Mouse (Mus musculus): ENCODE results near the gene Tom1. TPM values are rescaled to one million over a fixed set of nuclear protein-coding genes. Genes with fewer than 3 reads are reported as not detected.

Tom1 gene
- polyA plus RNA-seq, 1 experiment from 2014 or later: 35.1 TPM

DNA sequence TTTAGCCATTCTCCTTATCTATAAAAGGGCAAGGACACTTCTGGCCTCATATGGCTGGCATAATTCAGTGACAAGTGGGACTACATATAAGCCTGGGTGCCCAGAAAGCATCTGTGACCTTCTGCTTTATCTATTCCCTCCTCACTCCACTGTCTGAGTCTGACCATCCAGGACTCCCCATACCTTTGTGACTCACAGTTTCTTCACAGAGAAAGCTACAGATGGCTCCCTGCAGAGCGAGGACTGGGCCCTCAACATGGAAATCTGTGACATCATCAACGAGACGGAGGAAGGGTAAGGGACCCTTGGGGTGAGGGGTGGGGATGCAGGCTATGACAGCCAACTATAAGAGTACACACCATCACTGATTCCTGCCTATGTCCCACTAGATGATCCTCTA, 14.3 kb downstream of the Tom1 start:
- Histone ChIP-seq H3K9me3 (replicated peaks) (no peaks in the 10 kb centered on the region), H3K9ac (no peak overlapping the region), H3K36me3 (no peaks in the 10 kb centered on the region), H3K4me3 (replicated peaks) (no peak overlapping the region), H3K4me1 (no peaks in the 10 kb centered on the region), H3K4me2 (no peak overlapping the region), H3K27me3 (no peaks in the 10 kb centered on the region), H3K27ac (no peak overlapping the region)
- WGBS: 83% methylated on average over 3 of the region's 3 CpGs
- no peak for ATAC-seq (replicated peaks; ENCODE audit: low FRiP score)

DNA sequence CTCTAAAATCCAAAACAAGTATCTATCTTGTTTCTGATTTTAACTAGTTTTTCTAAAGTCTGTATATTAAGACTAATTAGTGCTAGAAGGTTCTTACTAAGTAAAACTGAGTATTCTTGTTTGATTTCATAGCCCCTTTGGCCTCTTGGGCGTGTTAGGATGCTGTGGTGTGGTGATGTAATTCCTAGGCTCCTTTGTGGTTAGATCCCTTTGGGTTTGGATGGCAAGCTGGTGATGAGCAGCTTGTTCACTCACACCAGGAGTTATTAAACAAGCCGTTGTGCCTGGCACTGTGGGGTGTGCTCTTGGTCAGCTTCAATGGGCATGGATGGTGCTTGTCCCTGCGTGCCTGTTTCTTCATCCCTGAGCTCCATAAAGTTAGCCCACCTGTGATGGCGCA, 19.8 kb downstream of the Tom1 start:
- peaks cover 11% of the 10 kb centered on the region for H3K36me3 ChIP-seq
- ATAC-seq (replicated peaks; ENCODE audit: low FRiP score): no peak
- no peak overlapping the region for H3K4me3 ChIP-seq (replicated peaks)
- WGBS: 90% methylated on average over 4 of the region's 4 CpGs
- H3K27ac ChIP-seq: no peak overlapping the region
- no peak overlapping the region for H3K9ac ChIP-seq
- H3K4me1 ChIP-seq: no peaks in the 10 kb centered on the region
- no peak overlapping the region for H3K4me2 ChIP-seq
- no peaks in the 10 kb centered on the region for H3K9me3 ChIP-seq (replicated peaks)
- H3K27me3 ChIP-seq: no peaks in the 10 kb centered on the region

DNA sequence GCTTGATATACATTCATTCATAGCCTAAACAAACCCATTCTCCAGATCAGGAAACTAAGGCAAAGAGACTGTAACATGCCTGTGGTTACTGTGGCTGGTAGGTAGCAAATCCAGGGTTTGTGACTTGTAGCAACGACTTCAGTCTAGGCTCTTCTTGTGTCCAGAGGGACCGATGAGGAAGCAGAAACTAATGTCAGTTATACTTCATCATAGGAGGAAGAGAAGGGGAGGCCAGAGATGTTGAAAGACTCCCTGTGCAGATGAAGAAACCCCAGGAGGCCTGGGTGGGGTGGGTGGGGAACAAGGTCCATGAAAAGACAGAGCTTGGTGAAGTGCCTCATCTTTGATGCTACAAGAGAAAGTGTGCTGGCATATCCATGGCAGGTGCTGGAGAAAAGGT, 22.2 kb downstream of the Tom1 start:
- Histone ChIP-seq H3K27ac (no peak overlapping the region), H3K9ac (no peak overlapping the region), H3K4me3 (replicated peaks) (no peak overlapping the region), H3K4me2 (no peak overlapping the region), H3K9me3 (replicated peaks) (no peaks in the 10 kb centered on the region), H3K27me3 (no peaks in the 10 kb centered on the region), H3K4me1 (no peaks in the 10 kb centered on the region), H3K36me3 (peaks cover 14% of the 10 kb centered on the region)
- WGBS: 96% methylated on average over 2 of the region's 2 CpGs
- ATAC-seq (replicated peaks; ENCODE audit: low FRiP score): no peak

DNA sequence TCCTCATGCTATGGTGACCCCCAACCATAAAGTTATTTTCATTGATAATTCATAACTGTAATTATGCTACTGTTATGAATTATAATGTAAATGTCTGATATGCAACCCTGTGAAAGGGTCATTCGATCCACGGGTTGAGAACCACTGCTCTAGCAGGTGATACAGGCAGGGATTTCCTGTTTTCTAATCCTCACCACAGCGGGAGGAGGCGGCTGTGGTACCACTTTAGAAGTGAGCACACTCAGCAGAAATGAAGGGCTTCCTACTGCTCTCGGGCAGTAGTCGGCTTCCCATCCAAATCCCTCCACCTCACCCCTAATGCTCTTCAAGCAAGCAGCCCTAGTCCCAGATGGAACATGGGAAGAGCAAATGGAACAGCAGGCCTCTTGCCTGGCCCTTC, 26.5 kb downstream of the Tom1 start:
- no peak for ATAC-seq (replicated peaks; ENCODE audit: low FRiP score)
- no peak overlapping the region for H3K9ac ChIP-seq
- no peak overlapping the region for H3K27ac ChIP-seq
- H3K9me3 ChIP-seq (replicated peaks): no peaks in the 10 kb centered on the region
- no peak overlapping the region for H3K4me3 ChIP-seq (replicated peaks)
- no peaks in the 10 kb centered on the region for H3K27me3 ChIP-seq
- no peak overlapping the region for H3K4me2 ChIP-seq
- H3K4me1 ChIP-seq: no peaks in the 10 kb centered on the region
- peaks cover 24% of the 10 kb centered on the region for H3K36me3 ChIP-seq
- 80% methylated on average over 6 of the region's 6 CpGs for WGBS

DNA sequence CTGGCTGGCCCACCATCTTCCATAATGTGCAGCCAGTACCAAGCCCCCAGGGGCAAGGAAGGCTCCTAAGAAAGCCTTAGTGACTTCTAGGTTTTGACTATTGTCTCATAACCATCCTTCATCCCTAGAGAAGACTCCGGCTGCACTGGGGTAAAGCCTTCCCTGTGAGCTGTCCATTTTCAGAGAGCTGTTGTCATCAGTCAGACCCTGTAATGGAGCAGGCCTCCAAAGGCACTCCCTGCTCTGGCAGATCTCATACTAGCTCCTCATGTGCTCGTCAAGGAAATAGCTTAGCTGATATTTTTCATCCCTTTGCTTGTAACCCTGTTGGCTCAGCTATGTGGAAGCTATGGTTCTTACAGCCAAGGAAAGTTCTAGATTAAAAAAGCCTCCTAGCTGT, 27.3 kb downstream of the Tom1 start:
- Histone ChIP-seq H3K4me1 (no peaks in the 10 kb centered on the region), H3K4me3 (replicated peaks) (no peak overlapping the region), H3K27me3 (no peaks in the 10 kb centered on the region), H3K9ac (no peak overlapping the region), H3K9me3 (replicated peaks) (no peaks in the 10 kb centered on the region), H3K27ac (no peak overlapping the region), H3K36me3 (peaks cover 32% of the 10 kb centered on the region), H3K4me2 (no peak overlapping the region)
- WGBS: 89% methylated on average over 2 of the region's 2 CpGs
- ATAC-seq (replicated peaks; ENCODE audit: low FRiP score): no peak

DNA sequence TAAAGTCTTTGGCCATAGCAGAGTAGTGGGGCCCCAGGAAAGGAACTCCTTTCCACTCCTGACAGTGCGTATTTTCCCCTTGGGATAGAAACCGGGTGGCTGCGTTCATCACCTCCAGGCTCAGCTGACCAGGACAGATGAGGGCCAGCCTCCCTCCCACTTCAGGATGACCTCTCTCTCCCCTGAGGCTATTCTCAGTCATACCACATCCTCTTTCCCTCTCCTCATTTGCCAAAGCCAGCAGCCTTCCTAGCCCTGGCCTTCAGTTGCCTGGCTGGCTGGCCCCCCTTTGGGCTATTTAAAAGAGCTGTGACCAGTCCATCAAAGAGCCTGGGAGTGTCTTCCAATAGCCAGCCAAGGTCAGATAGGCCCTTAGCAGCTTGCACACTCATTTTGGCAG, 29.8 kb downstream of the Tom1 start:
- 60% methylated on average over 3 of the region's 3 CpGs for WGBS
- H3K4me3 ChIP-seq (replicated peaks): no peak overlapping the region
- no peak for ATAC-seq (replicated peaks; ENCODE audit: low FRiP score)
- peaks cover 27% of the 10 kb centered on the region for H3K36me3 ChIP-seq
- H3K27me3 ChIP-seq: no peaks in the 10 kb centered on the region
- H3K4me2 ChIP-seq: no peak overlapping the region
- H3K27ac ChIP-seq: no peak overlapping the region
- no peaks in the 10 kb centered on the region for H3K9me3 ChIP-seq (replicated peaks)
- H3K9ac ChIP-seq: no peak overlapping the region
- H3K4me1 ChIP-seq: no peaks in the 10 kb centered on the region

DNA sequence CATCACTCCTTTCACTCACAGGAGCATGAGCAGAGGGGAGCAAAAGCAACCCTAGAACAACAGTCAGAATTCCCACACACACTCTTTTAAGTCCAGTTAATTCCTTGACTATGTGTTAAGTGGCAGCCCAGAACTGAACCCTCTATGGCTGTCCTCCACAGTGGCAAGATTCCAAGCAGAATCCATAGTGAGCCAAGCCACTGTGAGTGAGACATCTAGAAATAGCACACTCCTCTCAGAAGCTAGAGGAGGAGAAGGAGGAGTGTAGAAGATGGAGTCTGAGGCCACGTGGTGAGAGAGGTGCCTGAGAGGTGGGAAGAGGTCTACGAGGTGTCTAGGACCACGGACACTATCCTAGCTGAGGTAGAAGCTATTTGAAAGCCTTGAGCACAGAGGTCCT, 31.3 kb downstream of the Tom1 start:
- peaks cover 27% of the 10 kb centered on the region for H3K36me3 ChIP-seq
- no peak overlapping the region for H3K9ac ChIP-seq
- H3K9me3 ChIP-seq (replicated peaks): no peaks in the 10 kb centered on the region
- H3K4me3 ChIP-seq (replicated peaks): no peak overlapping the region
- no peaks in the 10 kb centered on the region for H3K4me1 ChIP-seq
- H3K27me3 ChIP-seq: no peaks in the 10 kb centered on the region
- H3K27ac ChIP-seq: no peak overlapping the region
- H3K4me2 ChIP-seq: no peak overlapping the region
- 91% methylated on average over 3 of the region's 3 CpGs for WGBS
- no peak for ATAC-seq (replicated peaks; ENCODE audit: low FRiP score)

DNA sequence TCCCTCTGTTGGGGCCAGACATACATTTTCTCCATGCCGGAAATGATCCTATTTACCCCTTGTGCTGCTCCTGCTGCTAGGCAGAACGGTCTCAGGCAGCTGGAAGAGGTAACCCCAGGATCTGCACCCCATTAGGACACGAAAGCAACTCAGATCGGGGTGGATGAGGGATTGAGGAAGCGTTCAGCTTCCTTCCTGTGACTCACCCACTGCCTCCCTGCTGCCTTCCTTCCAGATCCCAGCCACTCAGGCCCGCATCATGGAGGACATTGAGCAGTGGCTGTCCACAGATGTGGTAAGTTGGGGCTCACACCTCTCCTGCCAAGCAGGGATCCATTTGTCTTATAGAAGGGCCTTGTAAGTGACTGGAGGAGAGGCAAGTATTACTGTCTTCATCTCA, 33.8 kb downstream of the Tom1 start:
- no peaks in the 10 kb centered on the region for H3K27me3 ChIP-seq
- no peak for ATAC-seq (replicated peaks; ENCODE audit: low FRiP score)
- 69% methylated on average over 6 of the region's 6 CpGs for WGBS
- H3K4me3 ChIP-seq (replicated peaks): no peak overlapping the region
- H3K9me3 ChIP-seq (replicated peaks): no peaks in the 10 kb centered on the region
- no peaks in the 10 kb centered on the region for H3K4me1 ChIP-seq
- H3K27ac ChIP-seq: no peak overlapping the region
- peaks cover 23% of the 10 kb centered on the region for H3K36me3 ChIP-seq
- H3K9ac ChIP-seq: no peak overlapping the region
- no peak overlapping the region for H3K4me2 ChIP-seq

DNA sequence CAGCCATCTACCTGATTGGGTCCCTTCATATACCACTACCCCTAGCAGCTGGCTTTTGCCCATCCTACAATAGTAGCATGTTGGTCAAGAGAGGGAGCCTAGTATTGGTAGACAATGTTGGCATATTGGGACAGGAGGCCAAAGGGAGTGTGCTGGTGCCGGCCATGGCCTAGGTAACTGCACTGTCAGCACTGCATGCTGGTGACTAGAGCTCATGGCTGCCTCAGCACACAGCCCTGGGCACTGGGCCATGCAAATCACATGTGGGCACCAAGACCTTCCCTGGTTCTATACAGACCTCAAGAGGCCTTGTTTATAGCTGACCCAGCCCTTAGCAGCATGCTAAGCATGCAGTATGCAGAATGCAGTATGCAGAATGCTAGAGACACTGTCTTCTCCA, 36.8 kb downstream of the Tom1 start:
- Histone ChIP-seq H3K36me3 (peaks cover 12% of the 10 kb centered on the region), H3K27ac (no peak overlapping the region), H3K4me1 (no peaks in the 10 kb centered on the region), H3K4me2 (no peak overlapping the region), H3K27me3 (no peaks in the 10 kb centered on the region), H3K9ac (no peak overlapping the region), H3K9me3 (replicated peaks) (no peaks in the 10 kb centered on the region), H3K4me3 (replicated peaks) (no peak overlapping the region)
- 78% methylated on average over 1 of the region's 1 CpGs for WGBS
- no peak for ATAC-seq (replicated peaks; ENCODE audit: low FRiP score)

DNA sequence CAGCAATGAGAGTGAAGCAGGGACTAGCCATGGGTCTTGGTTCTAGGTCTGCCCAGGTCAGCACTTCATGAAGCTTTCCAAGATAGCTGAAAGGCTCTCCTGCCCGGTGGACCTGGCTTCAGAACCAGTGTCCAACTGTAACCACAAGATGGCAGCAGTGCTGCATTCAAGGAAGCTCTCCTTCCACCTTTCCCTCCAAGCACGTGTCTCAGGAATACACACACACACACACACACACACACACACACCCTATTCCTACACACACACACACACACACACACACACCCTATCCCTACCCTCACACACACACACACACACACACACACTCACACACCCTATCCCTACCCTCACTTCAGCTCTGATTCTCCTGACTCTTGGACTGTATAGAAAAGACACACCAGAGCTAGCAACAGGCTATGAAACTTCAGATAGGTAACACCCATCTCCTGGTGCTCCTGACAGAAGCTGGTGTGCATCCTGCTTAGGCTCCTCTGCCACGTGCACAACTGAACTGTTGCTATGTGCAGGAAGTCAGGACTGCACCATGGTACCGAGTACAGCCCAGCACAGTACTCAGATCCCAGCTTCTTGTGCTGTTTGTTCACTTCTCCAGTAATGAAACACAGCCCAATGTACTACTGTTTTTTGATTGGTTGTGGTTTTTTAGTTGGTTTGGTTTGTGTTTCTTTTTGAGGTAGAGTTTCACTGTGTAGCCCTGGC, 38.3 kb downstream of the Tom1 start:
- H3K4me2 ChIP-seq: no peak overlapping the region
- 23% methylated on average over 4 of the region's 4 CpGs for WGBS
- no peaks in the 10 kb centered on the region for H3K36me3 ChIP-seq
- H3K9ac ChIP-seq: no peak overlapping the region
- H3K27ac ChIP-seq: no peak overlapping the region
- H3K27me3 ChIP-seq: no peaks in the 10 kb centered on the region
- no peak overlapping the region for H3K4me3 ChIP-seq (replicated peaks)
- peak; percentile 87 for ATAC-seq (replicated peaks; ENCODE audit: low FRiP score)
- H3K4me1 ChIP-seq: no peaks in the 10 kb centered on the region
- H3K9me3 ChIP-seq (replicated peaks): no peaks in the 10 kb centered on the region

DNA sequence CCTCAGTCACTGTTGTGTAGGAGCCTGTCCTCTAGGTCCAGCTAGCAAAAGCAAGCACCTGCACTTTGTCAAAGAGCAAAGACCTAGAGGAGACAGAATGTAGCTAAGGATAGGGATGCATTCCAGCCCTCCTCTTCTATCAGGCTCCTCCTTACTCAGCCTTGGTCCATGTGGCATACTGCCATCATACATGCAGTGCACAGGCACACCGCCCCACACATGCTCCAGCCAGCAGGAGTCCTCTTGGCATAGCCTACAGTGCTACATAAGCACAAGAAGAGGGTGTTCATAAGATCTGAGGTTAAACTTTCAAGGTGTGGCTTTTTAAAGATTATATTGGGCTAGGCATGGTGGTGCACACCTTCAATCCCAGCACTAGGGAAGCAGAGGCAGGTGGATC, 41.4 kb downstream of the Tom1 start:
- H3K4me1 ChIP-seq: no peaks in the 10 kb centered on the region
- H3K9me3 ChIP-seq (replicated peaks): no peaks in the 10 kb centered on the region
- no peak for ATAC-seq (replicated peaks; ENCODE audit: low FRiP score)
- no peak overlapping the region for H3K4me2 ChIP-seq
- H3K4me3 ChIP-seq (replicated peaks): no peak overlapping the region
- no peak overlapping the region for H3K27ac ChIP-seq
- WGBS: 90% methylated on average over 1 of the region's 1 CpGs
- no peaks in the 10 kb centered on the region for H3K27me3 ChIP-seq
- H3K36me3 ChIP-seq: no peaks in the 10 kb centered on the region
- no peak overlapping the region for H3K9ac ChIP-seq

DNA sequence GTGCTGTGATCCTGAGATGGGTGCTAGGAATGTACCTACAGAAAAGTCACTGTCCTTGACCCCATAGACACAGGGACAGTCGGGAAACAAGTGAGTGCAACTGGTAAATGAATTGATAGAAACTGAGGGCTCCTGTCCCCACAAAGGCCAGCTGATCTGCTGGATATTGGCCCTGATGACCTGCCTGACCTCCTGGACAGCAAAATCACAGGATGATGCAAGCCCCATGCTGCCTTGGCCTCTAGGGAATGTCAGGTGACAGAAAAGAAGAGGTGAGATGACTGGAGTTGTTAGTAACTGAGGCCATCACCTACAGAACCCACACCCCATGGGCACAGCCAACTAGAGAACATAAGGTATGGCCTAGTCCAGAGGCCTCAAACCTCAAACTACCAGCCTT, 44.7 kb downstream of the Tom1 start:
- 84% methylated on average over 1 of the region's 1 CpGs for WGBS
- no peak for ATAC-seq (replicated peaks; ENCODE audit: low FRiP score)
- Histone ChIP-seq H3K4me2 (no peak overlapping the region), H3K27me3 (no peaks in the 10 kb centered on the region), H3K27ac (no peak overlapping the region), H3K4me1 (peaks cover 4% of the 10 kb centered on the region; the same call in 1 of the 2 replicates), H3K9ac (no peak overlapping the region), H3K9me3 (replicated peaks) (no peaks in the 10 kb centered on the region), H3K4me3 (replicated peaks) (no peak overlapping the region), H3K36me3 (no peaks in the 10 kb centered on the region)

DNA sequence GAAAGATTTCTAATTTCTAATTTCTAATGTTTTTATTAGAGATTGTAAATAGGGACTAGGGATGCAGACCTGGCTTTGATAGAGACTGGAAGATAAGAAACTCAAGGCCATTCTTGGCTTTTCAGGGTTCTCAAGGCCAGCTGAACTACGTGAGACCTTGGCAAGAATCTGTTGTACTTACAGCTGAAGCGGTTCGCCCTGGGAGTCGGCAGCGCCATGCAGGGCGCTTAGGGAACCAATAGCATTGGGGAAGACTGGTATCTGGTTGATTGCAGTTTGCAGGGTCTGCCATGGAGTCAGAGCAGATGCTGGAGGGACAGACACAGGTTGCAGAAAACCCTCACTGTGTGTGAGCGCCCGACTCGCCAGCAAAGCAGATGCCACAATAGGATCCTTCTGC, 45.3 kb downstream of the Tom1 start:
- Histone ChIP-seq H3K4me1 (peaks cover 6% of the 10 kb centered on the region; the same call in 1 of the 2 replicates), H3K9me3 (replicated peaks) (no peaks in the 10 kb centered on the region), H3K36me3 (no peaks in the 10 kb centered on the region), H3K27ac (no peak overlapping the region), H3K4me3 (replicated peaks) (no peak overlapping the region), H3K9ac (no peak overlapping the region), H3K27me3 (no peaks in the 10 kb centered on the region), H3K4me2 (no peak overlapping the region)
- ATAC-seq (replicated peaks; ENCODE audit: low FRiP score): no peak
- WGBS: 94% methylated on average over 9 of the region's 9 CpGs
